Mouse (Mus musculus): Measurements from ENCODE around the gene Elobl.

DNA sequence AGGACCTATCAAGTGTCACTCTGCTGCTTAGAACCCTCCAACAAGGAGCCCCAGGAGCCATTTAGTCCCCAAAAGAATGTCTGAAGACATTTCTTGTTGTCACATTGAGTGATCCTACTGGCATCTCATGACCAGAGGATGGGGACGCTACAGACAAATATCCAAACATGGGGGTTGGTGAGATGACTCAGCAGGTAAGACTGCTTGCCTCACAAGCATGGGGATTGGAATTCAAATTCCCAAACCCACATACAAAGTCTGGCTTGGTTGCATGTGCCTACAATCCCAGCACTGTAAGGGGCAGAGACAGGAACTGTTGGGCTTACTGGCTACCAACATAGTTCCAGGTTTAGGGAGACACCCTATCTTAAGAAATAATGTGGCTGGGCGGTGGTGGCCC, 28.8 kb downstream of the Elobl start:
- TF ChIP-seq TCF12 (IDR thresholded peaks at IDR 0.05; ENCODE audit: low read depth, low read length) (no peak), POLR2A (IDR thresholded peaks at IDR 0.05; ENCODE audit: low read depth, low read length) (no peak), MYC (IDR thresholded peaks at IDR 0.05; ENCODE audit: low read depth, low read length) (no peak), JUND (conservative IDR thresholded peaks at IDR 0.05; ENCODE audit: low read depth, low read length) (no peak), CHD2 (IDR thresholded peaks at IDR 0.05; ENCODE audit: low read length) (no peak), MXI1 (IDR thresholded peaks at IDR 0.05; ENCODE audit: low read depth, low read length) (no peak), HCFC1 (IDR thresholded peaks at IDR 0.05; ENCODE audit: low read depth, low read length) (no peak), MEF2A (IDR thresholded peaks at IDR 0.05; ENCODE audit: borderline replicate concordance, low read depth, low read length) (no peak), CTCF (conservative IDR thresholded peaks at IDR 0.05 in 1 of 2, IDR thresholded peaks at IDR 0.05 in 1 of 2; ENCODE audit: low read depth in 2 of 2, low read length in 2 of 2) (no peak), CHD1 (IDR thresholded peaks at IDR 0.05; ENCODE audit: low read depth, low read length) (no peak)

All from CH12.LX (cell line).